Mouse (Mus musculus) kidney, adult 9 months (tissue): ENCODE measurements around the gene Bbip1.
"Not testable (repeated sequence)": the region's sequence is repeated elsewhere in the genome, so short reads cannot be mapped to it uniquely, and the experiment has no call there.

Experiments used
- DNase-seq: peaks from one replicate; pipeline ENCODE4 v3.0.0; 2022

Gene Bbip1

GRCm38 (mm10) chr19:53943802-53944785 is at the start of gene Bbip1, which contains the start of gene Shoc2:
Gene Bbip1 (minus strand): TSS chr19:53944627.
Gene Shoc2 (plus strand): TSS chr19:53944306.
- peak; percentile 99 for DNase-seq

GRCm38 (mm10) chr19:53993860-53994259 is 49.4 kb upstream of the Bbip1 start:
- no peak for DNase-seq

GRCm38 (mm10) chr19:53990538-53990937 is 46.1 kb upstream of the Bbip1 start:
- no peak for DNase-seq

- no peak for DNase-seq
Measured at GRCm38 (mm10) chr19:53984628-53985027, 40.2 kb upstream of the Bbip1 start.

GRCm38 (mm10) chr19:53983336-53983735 is 38.9 kb upstream of the Bbip1 start:
- no peak for DNase-seq

- DNase-seq: no peak
Measured at GRCm38 (mm10) chr19:53982041-53982440, 37.6 kb upstream of the Bbip1 start.

GRCm38 (mm10) chr19:53973656-53974055 is 29.2 kb upstream of the Bbip1 start:
- no peak for DNase-seq

- DNase-seq: no peak
Measured at GRCm38 (mm10) chr19:53971938-53972337, 27.5 kb upstream of the Bbip1 start.

- no peak for DNase-seq
Measured at GRCm38 (mm10) chr19:53969226-53969625, 24.8 kb upstream of the Bbip1 start.

- no peak for DNase-seq
Measured at GRCm38 (mm10) chr19:53964910-53965633, 20.6 kb upstream of the Bbip1 start.

GRCm38 (mm10) chr19:53964347-53964746 is 19.9 kb upstream of the Bbip1 start:
- DNase-seq: not testable (repeated sequence)

GRCm38 (mm10) chr19:53962511-53962910 is 18.1 kb upstream of the Bbip1 start:
- no peak for DNase-seq

GRCm38 (mm10) chr19:53957513-53957912 is 13.1 kb upstream of the Bbip1 start:
- DNase-seq: no peak

GRCm38 (mm10) chr19:53945171-53946042 is 980 bp upstream of the Bbip1 start:
- DNase-seq: peak; percentile 42

GRCm38 (mm10) chr19:53944786-53945169 is 351 bp upstream of the Bbip1 start:
- no peak for DNase-seq

- DNase-seq: no peak
Measured at GRCm38 (mm10) chr19:53942342-53942741, 2.1 kb downstream of the Bbip1 start.

- DNase-seq: no peak
Measured at GRCm38 (mm10) chr19:53941139-53941538, 3.3 kb downstream of the Bbip1 start.

GRCm38 (mm10) chr19:53939467-53939866 is 5.0 kb downstream of the Bbip1 start:
- DNase-seq: no peak

GRCm38 (mm10) chr19:53934046-53934445 is 10.4 kb downstream of the Bbip1 start:
- no peak for DNase-seq

GRCm38 (mm10) chr19:53933050-53933449 is 11.4 kb downstream of the Bbip1 start:
- DNase-seq: no peak

GRCm38 (mm10) chr19:53929218-53929617 is 15.2 kb downstream of the Bbip1 start:
- DNase-seq: no peak

GRCm38 (mm10) chr19:53926705-53927104 is 17.7 kb downstream of the Bbip1 start:
- DNase-seq: no peak

- peak; percentile 54 for DNase-seq
Measured at GRCm38 (mm10) chr19:53925338-53925751, 19.1 kb downstream of the Bbip1 start.
